Mouse (Mus musculus): ENCODE measurements at regions not wholly inside any gene's neighbourhood (a gene's known extent, or its start where the extent isn't known, plus 50 kb on each side); places are given as distances from the start of the nearest gene placed in this dataset.

- DNase-seq (ENCODE audit: low spot score), result no peak
These were observed 55.5 kb downstream of the E030025P04Rik start for GRCm38 (mm10) chr11:109088488-109089252.

GRCm38 (mm10) chr11:109081957-109082356 lies 62.2 kb downstream of the E030025P04Rik start:
- no peak for DNase-seq (ENCODE audit: low spot score)

- no peak for DNase-seq (ENCODE audit: low spot score)
These were observed 62.7 kb downstream of the E030025P04Rik start for GRCm38 (mm10) chr11:109081454-109081853.

GRCm38 (mm10) chr11:109080847-109081415 lies 63.2 kb downstream of the E030025P04Rik start:
- no peak for DNase-seq (ENCODE audit: low spot score)

GRCm38 (mm10) chr11:109079466-109079865 lies 64.7 kb downstream of the E030025P04Rik start:
- no peak for DNase-seq (ENCODE audit: low spot score)

GRCm38 (mm10) chr11:109076587-109077417 lies 67.4 kb downstream of the E030025P04Rik start:
- no peak for DNase-seq (ENCODE audit: low spot score)

- no peak for DNase-seq (ENCODE audit: low spot score)
These were observed 72.8 kb downstream of the E030025P04Rik start for GRCm38 (mm10) chr11:109071340-109071739.

- DNase-seq (ENCODE audit: low spot score), result no peak
These were observed 73.8 kb downstream of the E030025P04Rik start for GRCm38 (mm10) chr11:109070412-109070811.

GRCm38 (mm10) chr11:109069326-109069709 lies 74.9 kb downstream of the E030025P04Rik start:
- no peak for DNase-seq (ENCODE audit: low spot score)

- DNase-seq (ENCODE audit: low spot score), result no peak
These were observed 75.5 kb downstream of the E030025P04Rik start for GRCm38 (mm10) chr11:109068371-109069325.

GRCm38 (mm10) chr11:109067733-109068132 lies 76.4 kb downstream of the E030025P04Rik start:
- no peak for DNase-seq (ENCODE audit: low spot score)

GRCm38 (mm10) chr11:109061971-109062370 lies 82.2 kb downstream of the E030025P04Rik start:
- no peak for DNase-seq (ENCODE audit: low spot score)

- DNase-seq (ENCODE audit: low spot score), result no peak
These were observed 83.7 kb downstream of the E030025P04Rik start for GRCm38 (mm10) chr11:109060527-109060908.

GRCm38 (mm10) chr11:109059863-109060526 lies 84.2 kb downstream of the E030025P04Rik start:
- no peak for DNase-seq (ENCODE audit: low spot score)

GRCm38 (mm10) chr11:109058021-109058420 lies 86.1 kb downstream of the E030025P04Rik start:
- no peak for DNase-seq (ENCODE audit: low spot score)

GRCm38 (mm10) chr11:109048257-109049101 lies 95.7 kb downstream of the E030025P04Rik start:
- DNase-seq (ENCODE audit: low spot score), result no peak

GRCm38 (mm10) chr11:109047483-109048110 lies 96.6 kb downstream of the E030025P04Rik start:
- no peak for DNase-seq (ENCODE audit: low spot score)

- DNase-seq (ENCODE audit: low spot score), result no peak
These were observed 97.7 kb downstream of the E030025P04Rik start for GRCm38 (mm10) chr11:109046446-109046845.

GRCm38 (mm10) chr11:109040519-109040916 lies 103.7 kb downstream of the E030025P04Rik start:
- DNase-seq (ENCODE audit: low spot score), result no peak
